Mouse (Mus musculus) olfactory bulb, adult 2 months (tissue): Measurements from ENCODE around the gene Adamtsl5.

Experiments used
- CTCF ChIP-seq: fragments of 200-500 bp; IDR thresholded peaks from 2 replicates; pipeline ENCODE4 v1.5.1; 2012; ENCODE audit warnings: low read depth, mild to moderate bottlenecking, low read length, moderate library complexity; ENCODE audit not compliant: insufficient read depth
- POLR2A ChIP-seq: fragments of 200-500 bp; IDR thresholded peaks from 2 replicates; pipeline ENCODE4 v1.6.1; 2012; ENCODE audit warnings: mild to moderate bottlenecking, low read depth, low read length, moderate library complexity; ENCODE audit not compliant: insufficient read depth

DNA sequence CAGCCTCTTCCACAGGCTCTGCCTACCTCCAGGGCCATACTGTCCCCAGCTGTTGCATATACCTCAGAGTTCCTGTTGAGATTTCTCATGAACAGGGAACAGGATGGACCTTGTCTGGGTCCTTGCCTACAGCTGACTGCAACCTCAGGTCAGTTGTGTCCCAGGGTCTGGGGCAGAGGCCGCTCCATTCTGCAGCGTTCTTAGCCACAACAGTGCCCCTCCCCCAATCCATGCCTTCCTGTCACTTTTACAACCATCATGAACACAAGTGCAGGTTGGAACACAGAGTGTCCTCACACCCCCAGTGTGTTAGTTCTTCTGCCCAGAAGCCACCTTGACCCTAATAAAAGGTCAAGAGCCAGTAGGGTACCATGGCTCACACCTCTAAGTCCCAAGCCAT is 40.5 kb upstream of the Adamtsl5 start:
- TF ChIP-seq CTCF (no peak), POLR2A (no peak)
